Mouse (Mus musculus): ENCODE measurements at regions not wholly inside any gene's neighbourhood (a gene's known extent, or its start where the extent isn't known, plus 50 kb on each side); places are given as distances from the start of the nearest gene placed in this dataset.

GRCm38 (mm10) chr10:120612351-120612750, 136.1 kb upstream of the Hmga2 start:
- TF ChIP-seq EP300 (IDR thresholded peaks at IDR 0.05; ENCODE audit: low read depth) (no peak), CTCF (IDR thresholded peaks at IDR 0.05; ENCODE audit: low read depth) (no peak)

Data from liver, embryonic 14.5 days (tissue).